Mouse (Mus musculus): ENCODE data around the gene Fam13c.

Fam13c gene

DNA sequence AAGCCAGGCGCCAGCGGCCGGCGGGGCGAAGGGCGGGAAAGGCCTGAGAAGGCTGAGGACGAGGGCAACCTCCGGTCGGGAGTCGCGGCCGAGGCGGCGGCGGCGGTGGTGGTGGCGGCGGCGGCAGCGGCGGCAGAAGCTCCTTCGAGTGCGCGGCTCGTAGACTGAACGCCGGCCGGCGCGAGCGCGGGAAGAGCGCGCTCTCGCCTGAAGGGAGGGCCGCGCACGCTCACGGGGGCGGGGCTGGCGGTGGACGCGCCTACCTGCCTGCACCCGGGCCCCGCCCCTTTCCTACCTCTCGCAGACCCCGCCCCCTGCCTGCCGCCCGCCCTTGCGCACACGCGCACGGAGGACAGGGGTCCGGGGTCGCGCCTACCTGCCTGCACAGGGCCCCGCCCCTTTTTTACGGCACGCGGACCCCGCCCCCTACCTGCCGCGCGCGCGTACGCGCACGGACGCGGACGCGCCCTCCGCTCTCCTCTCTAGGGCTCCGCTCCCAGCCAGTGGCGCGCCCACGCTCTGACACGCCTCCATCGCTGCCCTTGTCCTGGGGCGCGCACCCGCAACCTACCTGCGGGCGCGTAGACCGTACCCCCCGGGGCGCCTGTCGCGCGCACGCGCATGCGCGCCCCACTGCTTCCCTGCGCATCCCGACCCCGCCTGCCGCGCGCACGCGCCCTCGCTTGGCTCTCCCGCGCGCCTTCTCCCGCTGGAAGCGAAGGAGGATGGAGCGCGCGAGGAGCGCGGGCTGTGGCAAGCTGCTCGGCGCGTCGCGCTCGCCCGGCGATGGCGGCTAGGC, 159.0 kb downstream of the Fam13c start:
- DNase-seq (ENCODE audit: low spot score): peak; percentile 10

DNA sequence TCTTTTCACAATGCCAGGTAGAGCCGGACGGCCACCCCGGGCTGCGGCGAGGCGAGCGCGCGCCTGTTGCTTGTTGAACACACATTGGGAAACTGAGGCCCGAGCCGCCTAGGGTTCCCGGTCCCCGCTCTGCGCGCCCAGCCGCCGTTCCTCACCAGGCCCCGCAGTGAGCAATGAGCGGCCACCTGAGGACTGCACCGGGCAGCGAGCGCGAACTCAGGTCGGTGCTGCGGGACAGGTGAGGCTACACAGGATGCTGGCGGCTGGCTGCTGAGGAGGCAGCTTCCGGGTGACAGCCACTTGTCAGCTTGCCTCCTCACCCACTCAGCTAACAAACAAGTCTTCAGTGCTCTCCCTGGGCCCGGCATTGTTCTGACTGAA, 159.6 kb downstream of the Fam13c start:
- DNase-seq (ENCODE audit: low spot score): no peak
